Mouse (Mus musculus): Measurements from ENCODE around the gene Tab1.

The Tab1 gene

DNA sequence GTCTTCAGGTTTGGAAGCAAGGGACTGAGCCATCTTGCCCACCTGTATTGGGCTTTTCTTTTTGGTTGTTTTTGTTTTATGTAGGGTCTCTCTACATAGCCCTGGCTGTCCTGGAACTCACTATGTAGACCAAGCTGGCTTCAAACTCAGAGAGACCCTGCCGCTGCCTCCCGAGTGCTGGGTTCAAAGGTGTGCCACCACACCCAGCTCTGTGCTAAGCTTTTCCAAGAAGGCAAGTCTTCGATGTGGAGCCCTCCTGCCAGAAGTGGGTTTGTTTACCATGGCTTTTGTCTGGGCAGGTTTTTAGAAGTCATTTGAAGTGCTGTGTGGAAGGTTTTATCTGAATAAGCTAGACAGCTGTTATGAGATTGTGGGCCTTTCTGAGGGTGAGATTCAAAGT is 8.0 kb downstream of the Tab1 start:
- DNase-seq = no peak

GRCm38 (mm10) chr15:80142130-80142529 is 9.2 kb downstream of the Tab1 start:
- no peak for DNase-seq

DNA sequence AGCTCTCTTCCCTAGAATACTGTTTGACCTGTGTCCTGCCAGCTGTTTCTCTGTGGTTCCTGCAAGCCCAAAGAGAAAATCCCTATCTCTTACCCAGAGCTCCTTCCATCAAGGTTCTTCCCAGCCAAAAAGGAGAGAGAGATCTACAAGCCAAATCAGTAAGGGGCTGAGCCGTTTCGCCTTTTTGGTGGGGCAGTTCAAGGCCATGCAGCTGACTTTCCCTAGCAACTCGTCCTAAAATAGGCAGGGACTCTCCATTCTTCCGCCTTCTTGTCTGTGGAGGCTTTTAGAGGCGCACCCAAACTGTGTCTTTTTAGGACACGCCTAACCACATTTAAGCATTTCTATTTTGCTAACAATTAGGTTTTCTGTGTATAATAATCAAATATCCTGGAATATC is 10.8 kb downstream of the Tab1 start:
- DNase-seq = no peak

DNA sequence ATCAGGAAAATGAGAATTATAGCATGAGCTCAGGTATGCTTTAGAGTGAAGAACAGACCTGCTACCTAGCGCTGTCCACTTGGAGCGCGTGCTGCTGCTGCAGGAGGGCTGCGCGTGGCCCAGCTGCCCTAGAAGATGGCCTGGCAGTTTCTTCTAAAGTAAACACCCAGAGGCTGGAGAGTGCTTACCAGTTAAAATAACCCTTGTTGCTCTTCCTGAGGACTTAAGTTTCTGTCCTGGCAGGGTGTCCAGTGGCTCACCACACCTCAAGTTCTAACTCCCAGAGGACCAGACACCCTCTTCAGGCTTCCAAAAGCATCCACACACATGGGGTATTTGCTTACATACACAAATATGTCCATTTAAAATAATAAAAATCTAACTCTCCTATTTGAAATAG is 12.5 kb downstream of the Tab1 start:
- DNase-seq = no peak

DNA sequence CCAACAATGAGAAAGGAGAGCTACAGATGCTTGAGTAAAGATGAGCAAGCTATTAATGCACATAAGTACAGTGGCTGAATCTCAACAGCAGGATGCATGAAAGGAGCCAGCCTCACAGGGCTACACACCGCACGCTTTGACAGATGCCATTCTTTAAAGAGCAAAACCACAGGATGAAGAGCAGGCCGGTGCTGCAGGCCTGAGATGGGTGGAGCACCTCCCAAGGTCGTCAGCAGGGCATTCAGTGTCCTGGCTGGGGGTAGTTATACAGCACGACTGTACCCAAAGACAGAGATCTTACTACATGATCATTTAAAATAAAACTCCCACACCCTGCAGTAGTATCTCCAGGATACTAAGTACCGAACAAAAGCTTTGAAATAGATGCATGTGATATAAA is 13.2 kb downstream of the Tab1 start:
- DNase-seq = no peak

- no peak for DNase-seq
Measured at GRCm38 (mm10) chr15:80147090-80147489, 14.2 kb downstream of the Tab1 start.

GRCm38 (mm10) chr15:80147511-80147910 is 14.6 kb downstream of the Tab1 start:
- DNase-seq = no peak

DNA sequence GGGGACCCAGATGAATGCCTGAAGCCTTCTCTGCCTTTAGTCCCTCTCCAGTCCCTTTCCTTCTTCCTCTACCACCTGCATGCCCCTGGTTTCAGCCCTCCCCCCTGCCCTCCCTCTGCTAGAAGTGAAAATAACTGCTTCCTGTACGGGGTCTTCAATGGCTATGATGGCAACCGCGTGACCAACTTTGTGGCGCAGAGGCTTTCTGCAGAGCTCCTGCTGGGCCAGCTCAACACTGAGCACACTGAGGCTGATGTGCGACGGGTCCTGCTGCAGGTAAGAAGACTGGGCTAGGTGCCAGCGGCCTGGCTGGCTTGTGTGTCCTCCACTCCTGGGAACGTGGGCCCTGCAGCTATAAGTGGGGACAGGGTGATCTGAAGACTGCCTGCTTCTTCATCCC is 15.6 kb downstream of the Tab1 start:
- peak; percentile 64 for DNase-seq

GRCm38 (mm10) chr15:80149517-80149916 is 16.6 kb downstream of the Tab1 start:
- peak; percentile 54 for DNase-seq

GRCm38 (mm10) chr15:80152663-80153062 is 19.7 kb downstream of the Tab1 start:
- no peak for DNase-seq

DNA sequence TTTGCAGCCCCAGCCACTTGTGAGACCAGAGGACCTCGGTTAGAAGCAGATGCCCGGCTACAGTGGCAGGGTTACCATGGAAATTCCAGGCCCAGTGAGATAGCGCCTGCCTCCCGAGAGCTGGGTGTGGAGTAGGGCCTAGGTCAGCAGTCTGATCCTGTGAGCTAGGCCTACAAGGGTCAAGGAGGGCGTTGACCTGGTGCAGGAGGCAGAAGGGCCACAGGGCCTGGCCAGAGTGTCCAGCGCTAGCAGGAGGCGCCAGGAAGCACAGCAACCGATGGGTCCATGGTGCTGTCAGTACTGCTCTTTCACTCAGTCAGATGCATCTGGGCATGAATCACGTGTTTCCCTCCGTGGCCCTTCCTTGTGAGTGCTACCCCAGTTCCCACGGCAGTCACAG is 20.8 kb downstream of the Tab1 start:
- DNase-seq = no peak

- DNase-seq = no peak
Measured at GRCm38 (mm10) chr15:80155707-80156106, 22.8 kb downstream of the Tab1 start.

- no peak for DNase-seq
Measured at GRCm38 (mm10) chr15:80157197-80157943, 24.4 kb downstream of the Tab1 start.

- no peak for DNase-seq
Measured at GRCm38 (mm10) chr15:80158001-80158706, 25.2 kb downstream of the Tab1 start.

DNA sequence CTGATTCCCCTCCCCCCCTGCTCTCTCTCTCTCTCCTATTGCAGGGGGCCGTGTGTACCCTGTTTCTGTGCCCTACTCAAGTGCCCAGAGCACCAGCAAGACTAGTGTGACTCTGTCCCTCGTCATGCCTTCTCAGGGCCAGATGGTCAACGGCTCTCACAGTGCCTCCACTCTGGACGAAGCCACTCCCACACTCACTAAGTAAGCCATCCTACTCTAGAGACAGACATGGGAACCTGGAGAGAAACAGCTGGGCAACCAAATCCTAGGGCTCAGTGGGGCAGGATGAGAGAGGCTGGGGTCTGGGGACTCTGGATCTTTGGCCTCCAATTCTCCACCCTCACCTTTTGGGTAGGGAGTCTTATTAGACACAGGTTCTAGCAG is 25.8 kb downstream of the Tab1 start:
- DNase-seq = no peak

DNA sequence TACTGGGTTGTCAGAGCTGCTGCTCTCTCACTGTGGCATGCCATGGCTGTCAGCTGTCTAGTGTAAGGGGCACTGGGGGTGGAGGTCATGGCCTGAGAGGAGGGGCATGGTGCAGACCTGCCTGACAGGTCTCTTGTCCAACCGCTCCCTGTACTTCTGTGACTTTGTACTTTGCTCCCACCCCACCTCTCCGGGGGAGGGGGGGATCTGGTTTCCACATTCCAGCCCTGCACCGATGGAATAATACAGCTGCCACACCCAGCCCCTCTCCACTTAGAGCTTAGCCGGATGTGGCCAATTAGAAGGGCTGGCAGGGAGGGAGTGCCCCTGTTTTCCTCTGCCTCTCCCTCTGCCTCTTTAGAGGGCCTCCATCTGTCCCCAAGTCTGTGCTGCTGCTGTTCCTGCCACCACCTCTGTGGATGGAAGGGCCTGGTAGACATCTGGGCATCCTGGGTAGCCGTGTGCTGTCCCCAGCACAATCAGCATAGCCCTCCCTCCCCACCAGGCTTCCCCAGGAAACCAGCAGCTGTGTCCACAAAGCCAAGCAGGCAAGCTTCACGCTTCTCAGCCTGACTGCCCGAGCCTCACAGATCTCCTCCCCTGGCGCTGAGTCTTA is 26.5 kb downstream of the Tab1 start:
- DNase-seq = no peak

GRCm38 (mm10) chr15:80160223-80160622 is 27.3 kb downstream of the Tab1 start:
- DNase-seq = no peak

DNA sequence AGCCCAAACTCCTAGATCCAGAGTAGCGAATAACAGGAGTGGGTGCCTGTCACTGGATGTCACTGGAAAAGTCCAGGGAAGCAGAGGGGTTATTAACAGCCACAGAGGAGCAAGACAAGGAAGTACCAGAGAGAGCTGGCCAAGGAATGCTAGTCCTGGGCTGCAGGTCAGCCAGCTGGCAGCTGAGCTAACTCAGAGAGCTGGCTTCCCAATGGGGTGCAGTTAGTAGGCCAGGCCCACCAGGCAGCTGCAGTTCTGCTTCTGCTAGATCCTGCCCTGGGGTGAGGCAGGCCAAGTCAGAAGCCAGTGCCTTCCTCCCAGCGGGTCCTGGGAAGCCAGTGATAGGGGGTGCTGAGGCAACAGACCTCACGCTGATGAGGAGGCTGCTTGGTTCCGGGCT is 27.8 kb downstream of the Tab1 start:
- no peak for DNase-seq

- DNase-seq = no peak
Measured at GRCm38 (mm10) chr15:80161199-80161598, 28.3 kb downstream of the Tab1 start.

DNA sequence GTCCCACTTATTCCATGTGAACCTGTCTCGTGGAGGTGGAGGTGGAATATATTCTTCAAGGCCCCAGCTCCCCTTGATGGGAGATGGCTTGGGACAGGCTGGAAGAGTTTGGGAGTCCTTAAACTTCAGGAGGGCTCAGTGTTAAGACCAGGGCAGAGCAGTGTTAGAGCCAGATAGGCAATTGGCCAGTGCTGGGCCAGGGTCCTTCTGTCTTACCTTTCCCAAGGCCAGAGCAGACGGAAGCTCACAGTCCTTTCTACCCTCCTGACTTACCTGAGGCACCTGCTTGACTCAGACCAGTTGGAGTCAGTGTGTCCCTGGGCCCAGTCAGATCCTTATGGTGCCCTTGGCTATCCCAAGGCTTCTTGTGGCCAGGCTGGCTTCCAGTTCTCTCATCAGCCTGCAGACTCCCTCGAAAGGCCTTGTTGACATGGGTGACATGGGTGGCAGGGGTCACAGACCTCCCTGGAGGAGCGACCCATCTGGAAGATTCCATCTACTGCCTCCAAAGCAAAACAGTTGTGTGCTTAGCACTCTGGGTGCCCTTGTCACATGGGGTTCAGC is 29.6 kb downstream of the Tab1 start:
- no peak for DNase-seq

DNA sequence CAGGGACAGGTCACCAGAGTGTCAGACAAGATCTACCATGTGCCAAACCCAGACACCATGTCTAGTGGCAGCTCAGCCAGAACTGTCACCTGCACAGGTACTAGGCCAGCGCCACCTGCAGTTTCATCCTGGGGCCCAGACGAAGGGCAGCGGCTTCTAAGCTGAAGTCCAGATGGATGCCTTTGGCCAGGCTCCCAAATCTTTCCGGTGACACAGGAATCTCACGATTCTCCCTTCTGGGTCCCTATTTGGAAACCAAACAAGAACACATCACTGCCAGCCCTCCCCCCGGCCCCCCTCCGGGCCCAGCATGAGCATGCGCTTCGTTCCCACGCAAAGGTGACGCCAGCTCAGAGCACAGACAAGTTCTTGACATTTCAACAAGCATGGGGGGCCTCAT is 30.3 kb downstream of the Tab1 start:
- DNase-seq = no peak

GRCm38 (mm10) chr15:80163716-80164115 is 30.8 kb downstream of the Tab1 start:
- no peak for DNase-seq

- no peak for DNase-seq
Measured at GRCm38 (mm10) chr15:80165396-80165795, 32.5 kb downstream of the Tab1 start.

DNA sequence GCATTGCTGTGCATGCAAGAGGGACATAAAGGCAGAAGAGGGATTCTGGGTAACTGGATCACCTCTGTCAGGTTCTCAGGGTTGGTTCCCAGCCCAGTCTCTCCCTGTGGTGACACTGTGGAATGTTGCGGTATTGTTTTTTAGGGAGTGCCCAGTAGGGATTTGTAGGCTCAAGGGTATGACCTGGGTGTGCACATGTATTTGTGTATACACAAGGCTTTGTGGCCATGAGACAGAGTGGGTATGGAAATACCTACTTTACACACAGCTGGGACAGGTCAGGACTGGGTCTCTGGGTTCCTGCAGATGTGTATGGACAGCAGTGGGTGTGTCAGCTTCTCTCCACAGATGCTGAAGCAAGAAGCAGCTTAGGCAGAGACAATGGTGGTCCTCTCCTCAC is 36.6 kb downstream of the Tab1 start:
- no peak for DNase-seq

All from thymus, postnatal 14 days (tissue).